Mouse (Mus musculus) retina, adult 2 months (tissue): ENCODE data around the gene Bbs1.
"Not testable (repeated sequence)": the region's sequence is repeated elsewhere in the genome, so short reads cannot be mapped to it uniquely, and the experiment has no call there.

Experiments used
- DNase-seq: peaks from one replicate; pipeline ENCODE4 v3.0.0-alpha.2; 2012; ENCODE audit warnings: low read depth, low spot score

Gene Bbs1

GRCm38 (mm10) chr19:4905979-4906794 lies at the start of gene Bbs1:
Bbs1 (minus strand) TSS chr19:4906628.
- peak; percentile 79 for DNase-seq

- DNase-seq, result not testable (repeated sequence)
Measured at GRCm38 (mm10) chr19:4948641-4949040, 42.2 kb upstream of the Bbs1 start.

GRCm38 (mm10) chr19:4945540-4945939 lies 39.1 kb upstream of the Bbs1 start:
- no peak for DNase-seq

DNA sequence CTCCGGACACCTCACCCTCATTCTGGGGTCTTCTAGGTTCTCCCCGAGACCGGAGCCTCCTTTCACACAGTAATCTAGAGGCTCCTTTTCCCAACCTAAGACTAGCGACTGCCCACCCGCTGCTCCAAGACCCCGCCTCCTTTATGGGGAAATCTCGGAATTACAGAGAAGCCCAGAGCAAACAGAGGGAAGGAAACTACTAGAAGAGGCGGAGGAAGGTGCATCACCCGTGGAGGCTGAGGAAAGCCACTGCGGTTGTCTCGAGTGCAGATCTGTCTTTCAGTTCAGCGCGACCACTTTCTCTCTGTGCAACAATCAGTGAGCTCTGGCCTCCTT lies 36.8 kb upstream of the Bbs1 start:
- no peak for DNase-seq

GRCm38 (mm10) chr19:4942551-4943252 lies 36.3 kb upstream of the Bbs1 start, which contains the start of gene Peli3:
Peli3 (minus strand) TSS chr19:4943127.
- DNase-seq, result peak; percentile 80

DNA sequence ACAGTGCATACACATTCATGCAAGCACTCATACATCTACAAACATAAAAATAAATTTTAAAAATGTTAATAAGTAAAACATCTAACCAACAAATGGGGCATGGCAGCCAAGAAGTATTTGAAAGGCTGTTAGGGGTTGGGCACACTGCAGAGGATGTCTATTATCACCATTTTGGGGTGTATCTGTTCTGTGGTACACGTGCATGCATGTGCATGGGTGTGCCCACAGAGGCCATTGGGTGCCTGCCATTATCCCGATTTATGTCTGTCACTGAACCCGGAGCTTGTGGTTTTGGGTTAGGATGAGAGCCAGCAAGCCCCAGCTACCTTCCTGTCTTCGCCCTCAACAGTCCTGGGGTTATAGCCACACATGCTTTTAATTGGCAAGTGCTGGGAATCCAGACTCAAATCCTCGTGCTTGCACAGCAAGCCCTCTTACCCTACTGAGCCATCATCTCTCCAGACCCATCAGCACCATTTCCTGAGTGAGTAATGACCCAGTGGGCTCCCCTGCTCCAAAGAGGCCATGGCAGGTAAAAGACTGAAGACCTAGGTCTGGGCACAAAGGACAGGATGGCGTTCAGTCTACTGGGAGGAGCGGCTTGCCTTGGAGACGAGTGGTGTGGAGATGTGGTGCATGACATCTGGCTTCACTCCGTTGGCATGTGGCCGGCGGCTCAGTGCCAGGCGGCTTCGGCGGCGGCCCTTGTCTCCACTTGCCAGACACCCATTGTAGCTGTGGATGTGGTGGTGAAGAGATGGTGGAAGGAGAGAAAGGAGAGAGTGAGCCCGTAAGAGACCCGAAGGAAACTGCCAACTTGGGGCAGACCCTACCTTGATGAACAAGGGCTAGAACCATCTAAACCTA lies 31.2 kb upstream of the Bbs1 start:
- no peak for DNase-seq

DNA sequence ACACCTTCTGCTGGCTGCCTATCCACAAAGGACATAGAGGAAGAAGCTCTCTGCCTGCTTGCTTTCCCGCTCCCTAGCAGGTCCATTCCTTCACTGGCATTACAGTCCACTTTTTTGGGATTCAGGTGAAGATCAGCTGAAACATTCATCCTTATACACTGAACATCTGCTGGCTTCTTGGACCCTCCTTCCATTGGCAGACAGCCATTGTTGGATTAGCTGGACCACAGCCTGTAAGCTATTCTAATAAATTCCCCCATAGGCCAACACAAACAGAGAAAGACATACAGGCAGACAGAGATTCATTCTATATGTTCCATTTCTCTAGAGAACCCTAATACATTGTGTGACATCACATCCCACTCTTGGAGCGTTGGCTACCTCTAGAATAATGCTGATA lies 30.5 kb upstream of the Bbs1 start:
- DNase-seq, result no peak

GRCm38 (mm10) chr19:4928781-4929180 lies 22.4 kb upstream of the Bbs1 start:
- no peak for DNase-seq

GRCm38 (mm10) chr19:4927904-4928531 lies 21.6 kb upstream of the Bbs1 start, which contains the start of gene Dpp3:
Dpp3 (minus strand) TSS chr19:4928287.
- peak; percentile 94 for DNase-seq

GRCm38 (mm10) chr19:4925121-4925860 lies 18.9 kb upstream of the Bbs1 start:
- DNase-seq, result no peak

DNA sequence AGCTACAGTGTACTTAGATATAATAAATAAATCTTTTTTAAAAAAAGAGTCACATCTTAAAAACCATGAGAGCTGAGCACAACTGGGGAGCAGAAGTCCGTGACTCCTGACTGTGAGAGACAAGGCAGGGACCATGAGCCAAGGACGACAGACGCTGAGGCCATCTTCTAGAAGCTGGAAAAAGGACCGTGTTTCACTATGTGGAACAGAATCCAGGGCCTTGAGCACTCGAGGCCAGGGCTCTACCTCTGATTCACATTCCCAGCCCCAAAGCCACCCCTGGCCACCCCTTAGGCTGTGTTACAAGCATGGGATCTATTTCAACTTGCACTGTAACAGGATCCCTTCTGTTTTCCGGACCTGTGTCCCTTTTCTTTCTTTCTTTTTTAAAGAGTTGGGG lies 13.2 kb upstream of the Bbs1 start:
- no peak for DNase-seq

- DNase-seq, result no peak
Measured at GRCm38 (mm10) chr19:4916827-4917226, 10.4 kb upstream of the Bbs1 start.

GRCm38 (mm10) chr19:4915924-4916603 lies 9.6 kb upstream of the Bbs1 start:
- no peak for DNase-seq

GRCm38 (mm10) chr19:4909376-4909775 lies 2.9 kb upstream of the Bbs1 start:
- DNase-seq, result no peak

DNA sequence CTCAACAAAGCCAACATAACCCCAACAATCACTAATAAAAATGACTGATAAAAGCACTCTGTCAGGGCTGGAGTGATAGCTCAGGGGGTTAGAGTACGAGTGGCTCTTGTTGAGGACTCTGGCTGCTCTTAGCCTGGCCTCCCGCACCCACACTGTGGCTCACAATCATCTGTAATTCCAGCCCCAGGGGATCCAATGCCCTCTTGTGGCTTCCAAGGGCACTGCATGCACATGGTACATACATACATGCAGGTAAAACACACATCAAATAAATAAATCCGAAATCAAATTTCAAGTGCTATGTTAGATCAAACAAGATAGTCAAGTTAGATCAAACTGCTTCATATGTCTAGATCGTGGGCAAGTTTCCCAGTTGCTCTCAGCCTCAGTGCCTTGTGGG lies 1.7 kb upstream of the Bbs1 start:
- no peak for DNase-seq

DNA sequence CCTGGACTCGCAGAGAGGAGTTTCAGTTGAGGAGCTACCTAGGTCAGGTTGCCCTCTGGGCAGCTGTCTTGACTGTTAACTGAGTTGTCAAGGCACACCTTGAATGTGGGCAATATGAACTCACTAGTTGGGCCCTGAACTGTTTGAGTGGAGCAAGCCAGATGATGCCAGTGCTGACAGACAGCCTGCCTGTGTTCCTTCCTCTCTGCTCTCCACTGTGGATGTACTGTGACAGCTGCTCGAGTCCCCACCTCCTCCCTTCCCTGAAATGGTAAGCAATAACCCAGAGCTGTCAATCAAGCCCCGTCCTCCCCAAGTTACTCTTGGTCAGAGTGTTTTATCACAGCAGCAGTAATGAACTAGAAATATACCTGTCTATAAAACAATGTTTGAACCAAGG lies 6.5 kb downstream of the Bbs1 start:
- no peak for DNase-seq

- no peak for DNase-seq
Measured at GRCm38 (mm10) chr19:4898972-4899371, 7.5 kb downstream of the Bbs1 start.

- no peak for DNase-seq
Measured at GRCm38 (mm10) chr19:4896780-4897520, 9.5 kb downstream of the Bbs1 start.

DNA sequence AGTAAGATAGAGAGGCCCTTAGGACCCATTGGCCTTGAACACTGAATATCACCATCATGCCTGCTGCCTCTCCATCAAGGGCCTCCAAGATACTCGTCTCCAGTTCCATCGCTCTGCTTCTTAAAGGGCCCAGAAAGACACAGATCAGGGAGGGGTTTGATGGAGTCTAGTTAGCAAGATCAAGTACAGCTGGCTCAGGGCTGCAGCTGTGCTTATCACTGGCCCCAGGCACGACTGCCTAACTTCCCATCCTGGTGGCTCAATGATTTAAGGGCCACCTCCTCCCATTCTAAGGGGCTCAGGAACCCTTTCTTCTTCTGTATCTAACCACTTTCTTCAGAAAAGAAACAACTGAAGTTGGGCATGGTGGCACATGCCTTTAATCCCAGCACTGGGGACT lies 14.6 kb downstream of the Bbs1 start:
- DNase-seq, result no peak

DNA sequence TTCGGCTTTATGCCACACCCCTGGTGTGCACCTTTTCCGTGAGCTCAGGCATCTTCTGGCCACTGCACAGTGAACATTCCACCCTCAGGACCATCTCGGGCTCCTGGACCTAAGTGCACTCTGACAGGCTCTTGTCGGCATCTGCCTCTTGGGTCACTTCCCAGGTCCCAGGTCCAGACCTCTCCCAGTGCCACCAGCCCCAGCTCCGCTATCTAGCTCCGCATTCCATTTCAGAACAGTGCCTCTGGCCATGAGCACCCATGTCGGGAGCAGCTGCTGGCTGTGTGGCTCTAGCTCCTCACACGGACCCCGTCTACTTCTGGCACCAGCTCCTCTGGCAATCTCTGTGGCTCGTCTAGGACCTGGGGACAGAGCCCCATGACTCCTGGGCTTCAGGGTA lies 16.6 kb downstream of the Bbs1 start:
- no peak for DNase-seq
